Mouse (Mus musculus): Measurements from ENCODE around the gene Parp11.

DNA sequence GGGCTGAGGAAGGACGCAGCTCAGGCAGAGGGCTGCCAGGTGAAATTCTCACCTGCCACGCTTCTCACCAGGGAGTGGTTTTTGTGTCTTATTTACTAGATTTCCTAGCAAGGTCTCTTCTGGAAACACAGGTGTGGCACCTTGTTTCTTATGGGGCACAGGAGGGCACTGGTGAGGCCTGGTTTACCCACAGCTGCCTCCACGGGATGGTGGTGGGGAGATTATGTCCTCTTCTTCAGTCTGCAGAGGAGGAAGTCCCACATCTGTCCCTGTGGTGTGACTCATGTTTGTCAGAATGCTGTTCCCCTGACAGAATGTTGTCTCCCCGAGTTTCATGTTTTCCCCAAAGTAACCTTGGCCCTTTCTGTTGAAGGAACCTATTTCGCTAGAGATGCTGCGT lies 44.4 kb downstream of the Parp11 start:
- TF ChIP-seq CTCF (conservative IDR thresholded peaks at IDR 0.05; ENCODE audit: low read length) (no peak), NANOG (IDR thresholded peaks at IDR 0.05; ENCODE audit: borderline replicate concordance, low read length) (no peak)

Data from E14TG2a.4 (cell line).